Mouse (Mus musculus) MEL (cell line): ENCODE measurements around the gene Tsc22d3. TPM values are rescaled to one million over a fixed set of nuclear protein-coding genes. Genes with fewer than 3 reads are reported as not detected.

ENCODE experiments used
- DNase-seq: peaks from one replicate; pipeline ENCODE4 v3.0.0; 2011; ENCODE audit warnings: low read depth, low spot score
- H3K27ac ChIP-seq: 2 replicates; pipeline ENCODE4 v1.5.1; 2012; ENCODE audit warnings: low read depth, mild to moderate bottlenecking, control low read depth, low read length, moderate library complexity; ENCODE audit not compliant: control insufficient read depth
- H3K27me3 ChIP-seq, 2 experiments: fragments of 150-350 bp in 1 of 2; sonication (generic) in 1 of 2; 2 replicates each; pipeline ENCODE4 v1.6.1; 2012; ENCODE audit warnings: low read length in 2 of 2, mild to moderate bottlenecking in 2 of 2, improper control_type of control experiment in 1 of 2, moderate library complexity in 1 of 2; ENCODE audit not compliant: insufficient read depth in 2 of 2, control insufficient read depth in 1 of 2
- H3K36me3 ChIP-seq, 2 experiments: 2 replicates each; pipeline ENCODE4 v1.6.1; 2012 to 2014; ENCODE audit warnings: low read length in 2 of 2, improper control_type of control experiment in 1 of 2, inconsistent platforms in 1 of 2, mild to moderate bottlenecking in 1 of 2; ENCODE audit not compliant: insufficient read depth in 2 of 2, control insufficient read depth in 1 of 2
- H3K4me1 ChIP-seq, 2 experiments: fragments of 150-350 bp in 1 of 2; sonication (generic) in 1 of 2; 2 replicates each; pipeline ENCODE4 v1.6.1; 2012; ENCODE audit warnings: low read length in 2 of 2, improper control_type of control experiment in 1 of 2, mild to moderate bottlenecking in 1 of 2; ENCODE audit not compliant: insufficient read depth in 2 of 2, control insufficient read depth in 1 of 2
- H3K4me3 ChIP-seq, 2 experiments: fragments of 150-350 bp in 1 of 2; sonication (generic) in 1 of 2; 2 replicates each; pipeline ENCODE4 v1.5.1; 2012; ENCODE audit warnings: low read depth in 2 of 2, low read length in 2 of 2, mild to moderate bottlenecking in 2 of 2, moderate library complexity in 2 of 2, control low read depth in 1 of 2, improper control_type of control experiment in 1 of 2; ENCODE audit not compliant: control insufficient read depth in 1 of 2, insufficient read depth in 1 of 2
- H3K79me2 ChIP-seq: 2 replicates; pipeline ENCODE4 v1.6.1; 2012; ENCODE audit warnings: mild to moderate bottlenecking, low read length, moderate library complexity; ENCODE audit not compliant: control insufficient read depth, poor library complexity, insufficient read depth
- H3K9ac ChIP-seq: 2 replicates; pipeline ENCODE4 v1.6.1; 2012; ENCODE audit warnings: low read depth, mild to moderate bottlenecking, control low read depth, low read length, moderate library complexity; ENCODE audit not compliant: control insufficient read depth, poor library complexity, severe bottlenecking
- H3K9me3 ChIP-seq: fragments of 150-350 bp; sonication (generic); replicated peaks from 2 replicates; pipeline ENCODE4 v1.6.1; 2012; ENCODE audit warnings: mild to moderate bottlenecking, low read length, improper control_type of control experiment, moderate library complexity; ENCODE audit not compliant: insufficient read depth
- BHLHE40 ChIP-seq: IDR thresholded peaks from 2 replicates; pipeline ENCODE4 v1.6.1; 2012; ENCODE audit warnings: low read depth, mild to moderate bottlenecking, inconsistent platforms, low read length, improper control_type of control experiment, borderline replicate concordance
- CHD1 ChIP-seq: IDR thresholded peaks from 2 replicates; pipeline ENCODE4 v1.6.1; 2012; ENCODE audit warnings: low read depth, mild to moderate bottlenecking, inconsistent platforms, low read length, improper control_type of control experiment
- CTCF ChIP-seq, 3 experiments: IDR thresholded peaks in 2 of 3; conservative IDR thresholded peaks in 1 of 3; 2 replicates each; pipeline ENCODE4 v1.5.1; 2011 to 2012; ENCODE audit warnings: low read length in 3 of 3, low read depth in 2 of 3, mild to moderate bottlenecking in 2 of 3, improper control_type of control experiment in 1 of 3, inconsistent platforms in 1 of 3, mixed read lengths in 1 of 3, moderate library complexity in 1 of 3; ENCODE audit not compliant: control insufficient read depth in 1 of 3, insufficient read depth in 1 of 3, poor library complexity in 1 of 3, severe bottlenecking in 1 of 3
- E2F4 ChIP-seq: IDR thresholded peaks from 2 replicates; pipeline ENCODE4 v1.6.1; 2011; ENCODE audit warnings: low read depth, low read length, improper control_type of control experiment, borderline replicate concordance
- ELF1 ChIP-seq: IDR thresholded peaks from 2 replicates; pipeline ENCODE4 v1.6.1; 2014; ENCODE audit warnings: low read depth, mild to moderate bottlenecking, inconsistent platforms, low read length, improper control_type of control experiment, moderate library complexity
- ETS1 ChIP-seq: IDR thresholded peaks from 2 replicates; pipeline ENCODE4 v1.6.1; 2012; ENCODE audit warnings: low read depth, mild to moderate bottlenecking, inconsistent platforms, low read length, improper control_type of control experiment, moderate library complexity
- GATA1 ChIP-seq: IDR thresholded peaks from 2 replicates; pipeline ENCODE4 v1.6.1; 2011; ENCODE audit warnings: low read depth, low read length, improper control_type of control experiment
- HCFC1 ChIP-seq: IDR thresholded peaks from 2 replicates; pipeline ENCODE4 v1.6.1; 2012; ENCODE audit warnings: low read depth, mild to moderate bottlenecking, inconsistent platforms, low read length, improper control_type of control experiment, moderate library complexity
- KAT2A ChIP-seq: conservative IDR thresholded peaks from 2 replicates; pipeline ENCODE4 v1.6.1; 2012; ENCODE audit warnings: low read depth, low read length, improper control_type of control experiment, inconsistent platforms
- MAFK ChIP-seq: IDR thresholded peaks from 2 replicates; pipeline ENCODE4 v1.6.1; 2011; ENCODE audit warnings: low read depth, mild to moderate bottlenecking, low read length, improper control_type of control experiment, borderline replicate concordance
- MAX ChIP-seq: IDR thresholded peaks from 2 replicates; pipeline ENCODE4 v1.6.1; 2011; ENCODE audit warnings: low read length, improper control_type of control experiment
- MAZ ChIP-seq: IDR thresholded peaks from 2 replicates; pipeline ENCODE4 v1.6.1; 2012; ENCODE audit warnings: low read depth, mild to moderate bottlenecking, inconsistent platforms, low read length, improper control_type of control experiment
- MEF2A ChIP-seq: IDR thresholded peaks from 2 replicates; pipeline ENCODE4 v1.6.1; 2014; ENCODE audit warnings: low read depth, mild to moderate bottlenecking, inconsistent platforms, low read length, improper control_type of control experiment; ENCODE audit not compliant: poor library complexity, insufficient replicate concordance, severe bottlenecking; ENCODE audit errors: extremely low read depth
- MXI1 ChIP-seq: IDR thresholded peaks from 2 replicates; pipeline ENCODE4 v1.6.1; 2011; ENCODE audit warnings: mild to moderate bottlenecking, low read depth, low read length, improper control_type of control experiment
- MYB ChIP-seq: IDR thresholded peaks from 2 replicates; pipeline ENCODE4 v1.6.1; 2011; ENCODE audit warnings: mild to moderate bottlenecking, low read depth, low read length, improper control_type of control experiment
- MYC ChIP-seq: IDR thresholded peaks from 2 replicates; pipeline ENCODE4 v1.6.1; 2011; ENCODE audit warnings: low read depth, mild to moderate bottlenecking, low read length, improper control_type of control experiment, moderate library complexity
- NELFE ChIP-seq: IDR thresholded peaks from 2 replicates; pipeline ENCODE4 v1.6.1; 2011; ENCODE audit warnings: low read depth, low read length, improper control_type of control experiment
- NRF1 ChIP-seq: IDR thresholded peaks from 2 replicates; pipeline ENCODE4 v1.6.1; 2014; ENCODE audit warnings: low read depth, mild to moderate bottlenecking, inconsistent platforms, low read length, improper control_type of control experiment, moderate library complexity; ENCODE audit not compliant: poor library complexity, insufficient read depth, severe bottlenecking
- POLR2A ChIP-seq, 2 experiments: IDR thresholded peaks; 2 replicates each; pipeline ENCODE4 v1.6.1; 2011 to 2012; ENCODE audit warnings: low read length in 2 of 2, mild to moderate bottlenecking in 2 of 2, control low read depth in 1 of 2, improper control_type of control experiment in 1 of 2, low read depth in 1 of 2, moderate library complexity in 1 of 2; ENCODE audit not compliant: control insufficient read depth in 1 of 2, insufficient read depth in 1 of 2, poor library complexity in 1 of 2
- POLR2AphosphoS2 ChIP-seq: IDR thresholded peaks from 2 replicates; pipeline ENCODE4 v1.6.1; 2011; ENCODE audit warnings: low read length, improper control_type of control experiment
- RAD21 ChIP-seq: IDR thresholded peaks from 2 replicates; pipeline ENCODE4 v1.6.1; 2011; ENCODE audit warnings: mild to moderate bottlenecking, low read depth, low read length, improper control_type of control experiment
- SIN3A ChIP-seq: IDR thresholded peaks from 2 replicates; pipeline ENCODE4 v1.6.1; 2012; ENCODE audit warnings: low read length, improper control_type of control experiment, inconsistent platforms
- TAL1 ChIP-seq: IDR thresholded peaks from 2 replicates; pipeline ENCODE4 v1.6.1; 2012; ENCODE audit warnings: mild to moderate bottlenecking, inconsistent platforms, low read length, moderate library complexity, mixed read lengths
- TCF12 ChIP-seq: IDR thresholded peaks from 2 replicates; pipeline ENCODE4 v1.6.1; 2014; ENCODE audit warnings: low read depth, mild to moderate bottlenecking, inconsistent platforms, low read length, improper control_type of control experiment, moderate library complexity
- UBTF ChIP-seq: IDR thresholded peaks from 2 replicates; pipeline ENCODE4 v1.6.1; 2012; ENCODE audit warnings: low read depth, mild to moderate bottlenecking, inconsistent platforms, low read length, improper control_type of control experiment, moderate library complexity, borderline replicate concordance; ENCODE audit not compliant: insufficient read depth
- USF1 ChIP-seq: IDR thresholded peaks from 2 replicates; pipeline ENCODE4 v1.6.1; 2014; ENCODE audit warnings: low read depth, mild to moderate bottlenecking, inconsistent platforms, low read length, improper control_type of control experiment, moderate library complexity
- ZC3H11A ChIP-seq: IDR thresholded peaks from 2 replicates; pipeline ENCODE4 v1.6.1; 2012; ENCODE audit warnings: low read depth, mild to moderate bottlenecking, inconsistent platforms, low read length, improper control_type of control experiment
- ZKSCAN1 ChIP-seq: IDR thresholded peaks from 2 replicates; pipeline ENCODE4 v1.6.1; 2012; ENCODE audit warnings: low read depth, mild to moderate bottlenecking, inconsistent platforms, low read length, improper control_type of control experiment, moderate library complexity
- ZMIZ1 ChIP-seq: IDR thresholded peaks from 2 replicates; pipeline ENCODE4 v1.6.1; 2012; ENCODE audit warnings: low read depth, mild to moderate bottlenecking, inconsistent platforms, low read length, improper control_type of control experiment, moderate library complexity
- ZNF384 ChIP-seq: IDR thresholded peaks from 2 replicates; pipeline ENCODE4 v1.6.1; 2012; ENCODE audit warnings: low read depth, mild to moderate bottlenecking, inconsistent platforms, low read length, improper control_type of control experiment
- polyA plus RNA-seq, 2 experiments: library from polyadenylated mRNA; stranded (reverse) in 1 of 2; unstranded in 1 of 2; fragments of >175 nt in 1 of 2; fragments of >200 nt in 1 of 2; gene quantifications; 2 replicates each; pipeline versions ENCODE4 v1.2.1 to v1.2.4; 2012; ENCODE audit warnings: low replicate concordance in 2 of 2, low read depth in 1 of 2; ENCODE audit not compliant: insufficient read length in 2 of 2, insufficient read depth in 1 of 2, missing spikeins in 1 of 2
- total RNA-seq: library from RNA; depleted of rRNA; stranded (reverse); fragments of 300-350 nt; gene quantifications from 2 replicates; pipeline ENCODE4 v1.2.3, GENCODE M21; 2012

Tsc22d3 gene
- total and polyA plus RNA-seq, 3 experiments = 29.5 to 32.7 TPM; not detected in 1

GRCm38 (mm10) chrX:140522071-140522765 is 78.2 kb downstream of the Tsc22d3 start (continued):
- no peak for TF ChIP-seq POLR2A (IDR thresholded peaks at IDR 0.05; ENCODE audit: control insufficient read depth in 1 of 2, insufficient read depth in 1 of 2, low read depth in 1 of 2, low read length in 2 of 2, poor library complexity in 1 of 2)
- TF ChIP-seq NRF1 = no peak

GRCm38 (mm10) chrX:140520146-140521102 is 80.0 kb downstream of the Tsc22d3 start:
- peak; percentile 99 for DNase-seq
- Histone ChIP-seq H3K4me1 (peaks cover 14 to 21% of the 10 kb centered on the region in 2 experiments), H3K9ac (peak overlapping the region; percentile 76), H3K27ac (peak overlapping the region; percentile 94), H3K36me3 (peaks cover 0 to 18% of the 10 kb centered on the region in 2 experiments; a peak in 2 of 4 replicates), H3K4me3 (peak overlapping the region; percentile 38 to 63), H3K27me3 (no peaks in the 10 kb centered on the region), H3K79me2 (no peaks in the 10 kb centered on the region), H3K9me3 (no peaks in the 10 kb centered on the region)
- TF ChIP-seq UBTF (no peak), ZNF384 (peak; percentile 96), POLR2AphosphoS2 (peak; percentile 69; the same call in 1 of the 2 replicates), NRF1 (peak; percentile 37; the same call in 1 of the 2 replicates), BHLHE40 (peak; percentile 72; the same call in 1 of the 2 replicates), ZKSCAN1 (no peak), MAFK (peak; percentile 97), SIN3A (peak; percentile 87), ZMIZ1 (peak; percentile 92), NELFE (peak; percentile 73), ZC3H11A (no peak), CHD1 (peak; percentile 78; the same call in 1 of the 2 replicates), ETS1 (peak; percentile 85), KAT2A (no peak; the same call in 1 of the 2 replicates), E2F4 (no peak), MEF2A (no peak), TAL1 (no peak), ELF1 (peak; percentile 65), MXI1 (peak; percentile 78), MAZ (peak; percentile 92), MAX (peak; percentile 92), MYB (peak; percentile 45; the same call in 1 of the 2 replicates), CTCF (IDR thresholded peaks at IDR 0.05 in 2 of 3, conservative IDR thresholded peaks at IDR 0.05 in 1 of 3; ENCODE audit: control insufficient read depth in 1 of 3, insufficient read depth in 1 of 3, low read depth in 2 of 3, low read length in 3 of 3, poor library complexity in 1 of 3, severe bottlenecking in 1 of 3) (no peak), MYC (peak; percentile 71), RAD21 (no peak), POLR2A (IDR thresholded peaks at IDR 0.05; ENCODE audit: control insufficient read depth in 1 of 2, insufficient read depth in 1 of 2, low read depth in 1 of 2, low read length in 2 of 2, poor library complexity in 1 of 2) (peak; percentile 20 to 80; a peak in 3 of 4 replicates), HCFC1 (no peak; the same call in 1 of the 2 replicates), TCF12 (peak; percentile 63), USF1 (peak; percentile 94), GATA1 (peak; percentile 40; the same call in 1 of the 2 replicates)
